Mouse (Mus musculus) liver, postnatal 0 days (tissue): ENCODE measurements at regions not wholly inside any gene's neighbourhood (a gene's known extent, or its start where the extent isn't known, plus 50 kb on each side); places are given as distances from the start of the nearest gene placed in this dataset.

Experiments
- CTCF ChIP-seq: sonication (generic); IDR thresholded peaks from 2 replicates; pipeline ENCODE4 v1.5.1; 2016; ENCODE audit warnings: antibody characterized with exemption, low read depth
- EP300 ChIP-seq: IDR thresholded peaks from 2 replicates; pipeline ENCODE4 v1.6.1; 2016; ENCODE audit warnings: antibody characterized with exemption, low read depth, mild to moderate bottlenecking

- no peak for TF ChIP-seq CTCF
- TF ChIP-seq EP300, result no peak
Observed at GRCm38 (mm10) chr16:76527106-76527949, 153.7 kb upstream of the Nrip1 start.
